Mouse (Mus musculus) skeletal muscle tissue, adult 2 months (tissue): Measurements from ENCODE around the gene Jchain.

Experiments used
- DNase-seq: peaks from one replicate; pipeline ENCODE4 v3.0.0-alpha.2; 2012; ENCODE audit warnings: low read depth, low spot score

The Jchain gene

DNA sequence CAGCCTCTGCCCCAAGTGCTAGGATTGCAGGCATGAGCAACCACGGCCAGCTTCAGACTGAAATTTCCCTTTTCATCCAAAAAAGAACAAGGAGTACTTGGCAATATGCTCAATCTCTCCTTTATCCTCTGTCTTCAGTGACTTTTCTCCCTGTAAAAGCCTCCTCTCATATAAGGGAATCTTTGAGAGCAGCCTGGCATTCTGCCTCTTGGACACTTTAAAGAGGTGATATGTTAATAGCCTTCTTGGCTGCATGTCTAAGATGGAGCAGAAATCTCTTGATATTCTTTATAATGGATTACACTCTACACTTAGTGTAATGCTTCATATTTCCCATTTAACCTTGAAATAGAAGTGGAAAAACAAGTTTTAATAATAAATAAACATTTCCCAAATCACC lies 3.2 kb upstream of the Jchain start:
- no peak for DNase-seq

DNA sequence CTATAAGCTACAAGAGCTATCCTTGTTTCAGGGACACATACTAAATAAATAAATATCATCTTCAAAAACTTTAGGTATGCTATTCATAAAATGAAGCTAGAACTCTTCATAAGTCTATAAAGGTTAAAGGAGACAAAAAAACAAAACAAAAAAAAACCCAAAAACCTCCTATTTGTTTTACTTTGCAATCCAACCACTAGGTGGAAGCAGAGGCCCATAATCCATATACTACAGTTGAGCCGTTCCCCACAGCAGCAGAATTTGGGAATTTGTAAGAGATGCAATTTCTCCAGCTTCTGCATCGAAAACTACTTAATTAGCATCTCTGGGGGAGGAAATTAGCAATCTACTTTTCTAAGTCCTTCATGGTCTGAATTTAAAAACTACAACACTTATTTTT lies 8.5 kb downstream of the Jchain start:
- no peak for DNase-seq

GRCm38 (mm10) chr5:88508990-88509389 lies 18.7 kb downstream of the Jchain start:
- DNase-seq, result no peak

DNA sequence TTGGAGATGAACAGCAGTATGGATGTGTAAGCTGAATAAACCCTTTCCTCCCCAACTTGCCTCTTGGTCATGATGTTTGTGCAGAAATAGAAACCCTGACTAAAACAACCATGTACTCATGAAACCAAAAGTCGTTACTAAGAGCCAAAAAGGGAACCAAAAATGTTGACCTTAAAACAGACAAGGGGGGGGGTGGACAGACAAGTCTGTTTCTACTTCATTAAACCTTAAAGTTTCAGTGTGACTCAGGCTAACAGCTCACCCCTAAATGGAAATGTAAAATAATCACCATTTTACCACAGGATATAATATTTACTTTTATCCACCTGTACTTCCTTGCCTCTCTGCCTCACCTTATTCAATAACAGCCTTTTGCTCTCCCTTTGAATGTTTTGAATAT lies 19.1 kb downstream of the Jchain start:
- no peak for DNase-seq

DNA sequence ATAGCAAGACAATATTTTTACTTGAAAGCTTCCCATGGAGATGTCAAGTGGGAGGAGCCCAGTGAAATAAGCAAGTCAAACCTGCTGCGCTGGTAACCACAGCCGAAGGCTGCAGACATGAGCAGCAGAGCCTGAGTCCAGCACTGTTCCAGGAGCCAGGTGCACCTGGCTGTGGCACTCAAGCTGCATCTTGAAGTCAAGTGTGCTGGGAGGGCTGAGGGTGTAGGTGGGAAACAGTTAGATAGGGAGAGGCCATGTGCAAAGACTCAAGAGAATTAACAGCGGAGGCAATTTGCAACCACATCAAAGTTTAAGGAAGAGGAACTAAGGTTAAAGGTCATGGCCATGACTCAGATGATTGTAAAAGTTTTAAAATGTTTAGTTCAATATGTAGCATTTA lies 27.9 kb downstream of the Jchain start:
- no peak for DNase-seq

- DNase-seq, result no peak
These were observed 36.6 kb downstream of the Jchain start for GRCm38 (mm10) chr5:88491111-88491510.

- DNase-seq, result no peak
These were observed 38.7 kb downstream of the Jchain start for GRCm38 (mm10) chr5:88489004-88489403.

GRCm38 (mm10) chr5:88487675-88488074 lies 40.0 kb downstream of the Jchain start, which contains the start of gene Enam:
Gene Enam (plus strand): TSS chr5:88487975.
- DNase-seq, result no peak
